Mouse (Mus musculus): ENCODE measurements around the gene Shc2.

The Shc2 gene

GRCm38 (mm10) chr10:79612192-79613135 lies 25.3 kb downstream of the Shc2 start:
- DNase-seq, result peak in 1 of 2 experiments; percentile 1

GRCm38 (mm10) chr10:79611296-79611695 lies 26.4 kb downstream of the Shc2 start:
- DNase-seq, result no peak

GRCm38 (mm10) chr10:79609276-79609675 lies 28.4 kb downstream of the Shc2 start:
- DNase-seq, result no peak

GRCm38 (mm10) chr10:79607892-79608291 lies 29.8 kb downstream of the Shc2 start:
- DNase-seq, result no peak

- DNase-seq, result no peak
Observed at GRCm38 (mm10) chr10:79606537-79606936, 31.2 kb downstream of the Shc2 start.

- DNase-seq, result no peak
Observed at GRCm38 (mm10) chr10:79597936-79598230, 39.8 kb downstream of the Shc2 start.

GRCm38 (mm10) chr10:79597051-79597935 lies 40.4 kb downstream of the Shc2 start:
- no peak for DNase-seq

GRCm38 (mm10) chr10:79595590-79595929 lies 42.2 kb downstream of the Shc2 start:
- no peak for DNase-seq

GRCm38 (mm10) chr10:79594872-79595589 lies 42.7 kb downstream of the Shc2 start:
- peak; percentile 52 to 53 for DNase-seq

GRCm38 (mm10) chr10:79594111-79594510 lies 43.6 kb downstream of the Shc2 start:
- DNase-seq, result no peak

- no peak for DNase-seq
Observed at GRCm38 (mm10) chr10:79590702-79591101, 47.0 kb downstream of the Shc2 start.

GRCm38 (mm10) chr10:79587752-79588126 lies 50.0 kb downstream of the Shc2 start:
- DNase-seq, result no peak

GRCm38 (mm10) chr10:79587061-79587751 lies 50.5 kb downstream of the Shc2 start, which contains the start of gene Theg:
Theg (minus strand) TSS chr10:79587331.
- DNase-seq, result no peak

GRCm38 (mm10) chr10:79586243-79586642 lies 51.5 kb downstream of the Shc2 start:
- DNase-seq, result no peak

GRCm38 (mm10) chr10:79585723-79586122 lies 52.0 kb downstream of the Shc2 start:
- no peak for DNase-seq

- no peak for DNase-seq
Observed at GRCm38 (mm10) chr10:79585136-79585535, 52.6 kb downstream of the Shc2 start.

- DNase-seq, result peak; percentile 53 to 55
Observed at GRCm38 (mm10) chr10:79584426-79584825, 53.3 kb downstream of the Shc2 start.

GRCm38 (mm10) chr10:79584021-79584420 lies 53.7 kb downstream of the Shc2 start:
- DNase-seq, result no peak

GRCm38 (mm10) chr10:79581501-79581900 lies 56.2 kb downstream of the Shc2 start:
- no peak for DNase-seq

GRCm38 (mm10) chr10:79580811-79581210 lies 56.9 kb downstream of the Shc2 start:
- DNase-seq, result peak; percentile 74

- no peak for DNase-seq
Observed at GRCm38 (mm10) chr10:79580356-79580755, 57.4 kb downstream of the Shc2 start.

GRCm38 (mm10) chr10:79579781-79580180 lies 57.9 kb downstream of the Shc2 start:
- DNase-seq, result no peak

GRCm38 (mm10) chr10:79578891-79579290 lies 58.8 kb downstream of the Shc2 start:
- DNase-seq, result no peak
